Mouse (Mus musculus) CD4-positive, CD25-positive, alpha-beta regulatory T cell, adult 9 weeks (primary cell): ENCODE measurements around the gene Clptm1l. TPM values are rescaled to one million over a fixed set of nuclear protein-coding genes. Genes with fewer than 3 reads are reported as not detected.

Source experiments
- polyA plus RNA-seq: library from polyadenylated mRNA; unstranded; fragments of 100-300 nt; shearing (Covaris generic); gene quantifications from one replicate; pipeline ENCODE4 v1.2.1, GENCODE M21; 2017

Clptm1l gene
- 14.3 TPM for polyA plus RNA-seq

DNA sequence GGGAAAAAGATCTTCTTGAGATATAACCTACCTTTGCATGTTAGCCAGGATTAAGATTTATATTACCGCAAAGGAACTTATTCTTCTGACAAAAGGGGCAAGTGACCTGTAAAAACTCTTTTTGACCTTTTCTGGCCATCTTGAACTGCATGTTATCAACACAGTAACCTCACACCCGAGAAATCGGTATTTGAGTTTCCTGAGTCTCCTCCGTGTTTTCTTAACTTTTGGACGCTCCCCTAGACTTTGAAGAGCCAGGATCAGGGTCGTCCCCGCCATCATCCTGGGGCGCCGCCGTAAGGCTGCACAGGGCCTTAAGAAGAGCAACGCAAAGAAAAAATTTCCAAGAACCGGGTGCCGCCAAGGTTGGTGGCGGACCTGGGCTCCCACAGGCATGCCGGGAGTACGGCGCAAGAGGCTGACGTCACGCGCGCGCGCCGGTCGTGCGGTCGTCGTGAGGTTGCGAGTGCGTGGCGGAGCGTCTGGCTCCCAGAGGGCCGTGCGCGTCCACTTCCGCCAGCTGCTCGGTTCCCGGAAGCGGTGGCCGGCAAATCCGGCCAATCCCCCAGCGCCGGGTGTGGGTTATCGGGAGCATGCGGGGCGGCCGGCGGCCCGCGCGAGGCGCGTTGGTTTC is at the start of gene Clptm1l:
Gene Clptm1l, plus strand, starts transcription at position 485 of the 634 bp plus-strand sequence.

DNA sequence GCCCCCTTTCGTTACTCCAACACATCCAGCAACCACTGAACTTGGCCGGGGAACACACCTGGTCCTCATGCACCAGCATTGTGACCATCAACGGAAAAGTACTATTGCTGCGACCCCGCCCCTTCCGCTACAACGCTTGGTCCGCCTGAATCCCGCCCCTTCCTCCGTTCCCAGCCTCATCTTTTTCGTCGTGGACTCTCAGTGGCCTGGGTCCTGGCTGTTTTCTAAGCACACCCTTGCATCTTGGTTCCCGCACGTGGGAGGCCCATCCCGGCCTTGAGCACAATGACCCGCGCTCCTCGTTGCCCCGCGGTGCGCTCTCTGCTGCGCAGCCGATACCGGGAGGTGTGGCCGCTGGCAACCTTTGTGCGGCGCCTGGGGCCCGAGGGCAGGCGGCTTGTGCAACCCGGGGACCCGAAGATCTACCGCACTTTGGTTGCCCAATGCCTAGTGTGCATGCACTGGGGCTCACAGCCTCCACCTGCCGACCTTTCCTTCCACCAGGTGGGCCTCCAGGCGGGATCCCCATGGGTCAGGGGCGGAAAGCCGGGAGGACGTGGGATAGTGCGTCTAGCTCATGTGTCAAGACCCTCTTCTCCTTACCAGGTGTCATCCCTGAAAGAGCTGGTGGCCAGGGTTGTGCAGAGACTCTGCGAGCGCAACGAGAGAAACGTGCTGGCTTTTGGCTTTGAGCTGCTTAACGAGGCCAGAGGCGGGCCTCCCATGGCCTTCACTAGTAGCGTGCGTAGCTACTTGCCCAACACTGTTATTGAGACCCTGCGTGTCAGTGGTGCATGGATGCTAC is 23.1 kb downstream of the Clptm1l start, which contains the start of gene Tert:
Gene Tert, plus strand, starts transcription at position 167 of the 805 bp plus-strand sequence.

Other genes starting within 250 kb of the Clptm1l start
- gene Lpcat1, start 136.8 kb upstream of the Clptm1l start, polyA plus RNA-seq = 23.9 TPM
- not detected for gene Slc6a3, start 67.3 kb upstream of the Clptm1l start, polyA plus RNA-seq
- 8.1 TPM for gene Tert, start 22.9 kb downstream of the Clptm1l start, polyA plus RNA-seq
- not detected for gene Slc6a18, start 74.0 kb downstream of the Clptm1l start, polyA plus RNA-seq
- gene Slc6a19, start 100.9 kb downstream of the Clptm1l start, polyA plus RNA-seq = not detected
- gene Slc12a7, start 129.1 kb downstream of the Clptm1l start, polyA plus RNA-seq = 119 TPM
- 0.37 TPM for gene Nkd2, start 243.6 kb downstream of the Clptm1l start, polyA plus RNA-seq